Mouse (Mus musculus) liver, adult (tissue): ENCODE data around the gene Ckmt1.
"Not testable (repeated sequence)": the region's sequence is repeated elsewhere in the genome, so short reads cannot be mapped to it uniquely, and the experiment has no call there.

Source experiments
- GATA4 ChIP-seq: IDR thresholded peaks from 2 replicates; pipeline ENCODE4 v1.6.1; 2014; ENCODE audit warnings: mild to moderate bottlenecking, low read length; ENCODE audit not compliant: insufficient replicate concordance

Ckmt1 gene

GRCm38 (mm10) chr2:121372266-121372665, 14.8 kb downstream of the Ckmt1 start:
- no peak for TF ChIP-seq GATA4

- TF ChIP-seq GATA4: no peak
These were observed 17.3 kb downstream of the Ckmt1 start for GRCm38 (mm10) chr2:121374766-121375165.

- not testable (repeated sequence) for TF ChIP-seq GATA4
These were observed 29.6 kb downstream of the Ckmt1 start, which contains the start of gene Strc for GRCm38 (mm10) chr2:121386961-121387575. Gene Strc (minus strand): TSS chr2:121387168.

- no peak for TF ChIP-seq GATA4
These were observed 39.1 kb downstream of the Ckmt1 start for GRCm38 (mm10) chr2:121396624-121397023.

- TF ChIP-seq GATA4: no peak
These were observed 45.8 kb downstream of the Ckmt1 start for GRCm38 (mm10) chr2:121403296-121403695.

GRCm38 (mm10) chr2:121408160-121408559, 50.6 kb downstream of the Ckmt1 start:
- no peak for TF ChIP-seq GATA4

- TF ChIP-seq GATA4: no peak
These were observed 55.4 kb downstream of the Ckmt1 start for GRCm38 (mm10) chr2:121412843-121413386.
